Mouse (Mus musculus): Measurements from ENCODE around the gene Efnb1. TPM values are rescaled to one million over a fixed set of nuclear protein-coding genes. Genes with fewer than 3 reads are reported as not detected.

The Efnb1 gene
- polyA plus RNA-seq, 2 experiments = 36.9 to 57.5 TPM

DNA sequence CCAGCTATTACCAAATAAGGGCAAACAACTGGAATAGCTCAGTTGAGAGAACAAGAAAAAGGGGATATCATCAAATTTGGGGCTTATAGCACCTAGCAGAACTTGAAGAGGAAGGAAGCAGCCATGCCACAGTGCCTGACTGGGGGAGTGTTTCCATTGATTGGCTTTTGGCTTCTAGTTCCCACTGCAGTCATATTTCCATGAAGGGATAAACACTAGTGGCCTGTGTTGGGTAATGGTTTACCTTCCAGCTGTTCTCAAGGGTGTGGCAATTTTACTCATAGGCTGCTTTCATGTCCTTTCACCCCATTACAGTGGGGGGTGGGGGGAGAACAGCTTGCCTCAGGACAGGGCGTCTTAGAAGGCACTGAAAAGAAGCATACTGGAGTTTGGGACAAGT, 31.1 kb downstream of the Efnb1 start:
- no peaks in the 10 kb centered on the region for H3K27me3 ChIP-seq (ENCODE audit: control insufficient read depth, insufficient read depth, low read length)
- no peaks in the 10 kb centered on the region for H3K4me1 ChIP-seq (ENCODE audit: control insufficient read depth, insufficient read depth, low read length)
- H3K27ac ChIP-seq (replicated peaks; ENCODE audit: low read depth, low read length) = no peak overlapping the region
- no peak overlapping the region for H3K9ac ChIP-seq (ENCODE audit: low read depth, low read length, severe bottlenecking)
- H3K4me2 ChIP-seq (replicated peaks; ENCODE audit: low read depth, low read length, severe bottlenecking) = no peak overlapping the region
- no peak for DNase-seq (ENCODE audit: low spot score)
- H3K36me3 ChIP-seq (ENCODE audit: control insufficient read depth, insufficient read depth, low read length) = no peaks in the 10 kb centered on the region
- no peaks in the 10 kb centered on the region for H3K9me3 ChIP-seq (ENCODE audit: control insufficient read depth, low read length)
- ATAC-seq (ENCODE audit: low FRiP score, low read depth) = no peak
- H3K4me3 ChIP-seq (replicated peaks; ENCODE audit: low read length) = no peak overlapping the region
- 43% methylated on average over 1 of the region's 1 CpGs for WGBS
- no peak for TF ChIP-seq POLR2A (IDR thresholded peaks at IDR 0.05; ENCODE audit: borderline replicate concordance, extremely low read depth, insufficient read depth, insufficient read length)

DNA sequence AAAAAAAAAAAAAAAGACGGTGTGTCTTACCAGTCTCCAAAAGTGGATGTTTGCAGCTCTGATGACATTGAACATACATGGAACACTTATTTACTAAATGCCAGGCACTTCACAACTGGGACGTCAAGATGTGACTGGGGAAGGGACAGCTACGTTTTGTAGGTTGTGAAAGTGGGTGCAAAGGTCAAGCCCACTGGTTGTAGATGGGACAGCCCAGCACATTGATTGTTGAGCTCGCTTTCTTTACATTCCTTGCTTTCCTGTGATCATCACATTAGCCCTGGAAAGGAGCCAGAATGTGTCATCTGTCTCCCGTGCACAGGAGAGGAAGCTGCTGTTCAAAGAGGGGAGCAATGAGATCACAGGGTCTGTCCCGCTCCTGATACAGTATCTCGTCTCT, 31.6 kb downstream of the Efnb1 start:
- no peak overlapping the region for H3K27ac ChIP-seq (replicated peaks; ENCODE audit: low read depth, low read length)
- H3K4me1 ChIP-seq (ENCODE audit: control insufficient read depth, insufficient read depth, low read length) = no peaks in the 10 kb centered on the region
- no peaks in the 10 kb centered on the region for H3K36me3 ChIP-seq (ENCODE audit: control insufficient read depth, insufficient read depth, low read length)
- 71% methylated on average over 7 of the region's 7 CpGs for WGBS
- no peak for TF ChIP-seq POLR2A (IDR thresholded peaks at IDR 0.05; ENCODE audit: borderline replicate concordance, extremely low read depth, insufficient read depth, insufficient read length)
- H3K9me3 ChIP-seq (ENCODE audit: control insufficient read depth, low read length) = no peaks in the 10 kb centered on the region
- no peak overlapping the region for H3K4me2 ChIP-seq (replicated peaks; ENCODE audit: low read depth, low read length, severe bottlenecking)
- no peak for DNase-seq (ENCODE audit: low spot score)
- H3K27me3 ChIP-seq (ENCODE audit: control insufficient read depth, insufficient read depth, low read length) = no peaks in the 10 kb centered on the region
- no peak for ATAC-seq (ENCODE audit: low FRiP score, low read depth)
- H3K9ac ChIP-seq (ENCODE audit: low read depth, low read length, severe bottlenecking) = no peak overlapping the region
- no peak overlapping the region for H3K4me3 ChIP-seq (replicated peaks; ENCODE audit: low read length)

DNA sequence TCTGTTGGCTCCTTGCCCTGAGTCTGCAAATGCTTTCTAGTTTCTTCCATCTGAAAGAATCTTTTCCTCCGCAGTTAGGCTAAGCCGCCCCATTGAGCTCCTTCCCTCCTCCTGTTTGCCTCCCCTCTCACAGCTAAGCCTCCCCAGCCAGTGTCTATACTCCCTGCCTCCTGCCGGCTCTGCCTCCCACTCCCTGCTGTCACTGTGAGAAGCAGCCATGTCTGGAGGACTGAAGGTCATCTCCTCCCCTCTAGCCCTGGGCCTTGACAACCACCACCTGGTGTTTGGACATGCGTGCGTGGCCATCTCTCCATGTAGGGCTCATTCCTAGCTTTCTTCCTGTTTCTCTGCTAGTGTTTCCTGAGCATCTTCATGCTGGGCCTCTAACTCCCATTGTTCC, 36.4 kb downstream of the Efnb1 start:
- DNase-seq (ENCODE audit: low spot score) = no peak
- Histone ChIP-seq H3K27me3 (ENCODE audit: control insufficient read depth, insufficient read depth, low read length) (no peaks in the 10 kb centered on the region), H3K9ac (ENCODE audit: low read depth, low read length, severe bottlenecking) (no peak overlapping the region), H3K4me2 (replicated peaks; ENCODE audit: low read depth, low read length, severe bottlenecking) (no peak overlapping the region), H3K27ac (replicated peaks; ENCODE audit: low read depth, low read length) (no peak overlapping the region), H3K4me3 (replicated peaks; ENCODE audit: low read length) (no peak overlapping the region), H3K36me3 (ENCODE audit: control insufficient read depth, insufficient read depth, low read length) (no peaks in the 10 kb centered on the region), H3K9me3 (ENCODE audit: control insufficient read depth, low read length) (no peaks in the 10 kb centered on the region), H3K4me1 (ENCODE audit: control insufficient read depth, insufficient read depth, low read length) (no peaks in the 10 kb centered on the region)
- TF ChIP-seq POLR2A (IDR thresholded peaks at IDR 0.05; ENCODE audit: borderline replicate concordance, extremely low read depth, insufficient read depth, insufficient read length) = no peak
- 64% methylated on average over 5 of the region's 5 CpGs for WGBS
- no peak for ATAC-seq (ENCODE audit: low FRiP score, low read depth)

DNA sequence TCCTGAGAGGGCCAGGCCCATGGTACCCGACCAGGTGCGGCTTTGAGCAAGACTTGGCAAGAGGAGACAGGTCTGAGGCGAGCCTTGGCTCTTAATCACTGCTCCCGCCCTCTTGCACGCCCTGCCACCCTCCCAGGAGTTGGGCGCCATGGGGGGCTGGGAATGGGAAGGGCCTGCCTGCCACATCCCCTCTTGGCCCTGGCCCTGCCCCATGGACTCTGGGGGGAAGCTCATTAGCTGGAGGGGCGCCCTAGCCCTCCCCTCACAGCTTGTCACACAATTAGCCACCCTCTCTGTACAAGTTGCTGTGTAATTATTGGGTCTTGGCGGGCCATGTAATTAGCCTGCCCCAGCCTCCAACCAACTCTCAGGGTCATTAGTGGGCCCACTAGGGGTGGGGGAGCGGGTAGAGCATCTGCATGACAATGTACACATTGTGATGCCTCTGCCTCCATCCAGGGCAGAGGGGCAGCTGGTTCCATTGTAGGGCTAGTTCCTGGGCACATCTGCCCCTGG, 49.2 kb downstream of the Efnb1 start:
- Histone ChIP-seq H3K27ac (replicated peaks; ENCODE audit: low read depth, low read length) (no peak overlapping the region), H3K4me3 (replicated peaks; ENCODE audit: low read length) (no peak overlapping the region), H3K9ac (ENCODE audit: low read depth, low read length, severe bottlenecking) (no peak overlapping the region), H3K4me1 (ENCODE audit: control insufficient read depth, insufficient read depth, low read length) (no peaks in the 10 kb centered on the region), H3K36me3 (ENCODE audit: control insufficient read depth, insufficient read depth, low read length) (no peaks in the 10 kb centered on the region), H3K27me3 (ENCODE audit: control insufficient read depth, insufficient read depth, low read length) (no peaks in the 10 kb centered on the region), H3K4me2 (replicated peaks; ENCODE audit: low read depth, low read length, severe bottlenecking) (no peak overlapping the region), H3K9me3 (ENCODE audit: control insufficient read depth, low read length) (no peaks in the 10 kb centered on the region)
- 36% methylated on average over 9 of the region's 9 CpGs for WGBS
- no peak for TF ChIP-seq POLR2A (IDR thresholded peaks at IDR 0.05; ENCODE audit: borderline replicate concordance, extremely low read depth, insufficient read depth, insufficient read length)
- no peak for DNase-seq (ENCODE audit: low spot score)
- no peak for ATAC-seq (ENCODE audit: low FRiP score, low read depth)

DNA sequence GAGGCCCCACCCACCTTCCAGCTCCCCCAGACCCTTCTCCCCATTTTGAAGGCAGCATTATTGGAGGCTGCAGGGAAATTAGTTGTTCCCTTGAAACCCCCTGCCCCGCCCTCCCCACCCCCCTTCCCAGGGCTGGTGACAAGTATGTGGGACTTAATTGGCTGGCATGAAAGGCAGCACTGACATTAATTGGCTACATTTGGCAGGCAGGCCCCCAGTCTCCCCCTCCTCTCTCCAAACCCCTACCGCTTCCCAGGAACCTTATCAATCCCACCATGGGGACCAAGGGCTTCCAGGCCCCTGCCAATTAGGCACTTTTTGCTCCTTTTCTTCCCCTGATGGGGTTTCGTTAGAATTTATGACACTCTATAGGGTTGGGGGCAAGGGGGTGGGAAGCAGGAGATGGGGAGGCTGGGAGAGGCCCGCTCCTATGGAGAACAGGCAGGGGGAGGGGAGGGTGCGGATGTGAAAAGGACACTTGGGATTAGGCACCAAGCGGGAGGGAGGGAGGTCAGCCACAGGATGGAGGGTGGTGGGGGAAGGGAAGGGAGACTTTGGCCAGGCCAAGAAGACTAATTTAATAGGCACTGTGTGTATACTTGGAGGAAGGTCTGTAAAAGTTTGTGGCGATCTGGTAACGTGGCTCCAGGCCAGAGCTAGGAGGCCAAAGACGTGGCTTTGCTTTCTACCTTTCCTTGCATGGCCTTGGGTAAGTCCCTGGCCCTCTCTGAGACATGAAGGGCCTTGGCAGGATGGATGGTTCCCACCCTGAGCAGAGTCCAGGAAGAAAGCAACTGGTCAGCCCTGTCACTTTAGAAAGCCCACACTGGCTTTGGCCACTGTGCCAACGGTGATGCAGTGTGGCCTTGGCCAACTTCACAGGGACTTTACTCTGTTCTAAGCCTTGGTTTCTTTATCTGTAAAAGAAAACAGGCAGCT, 50.8 kb downstream of the Efnb1 start:
- Histone ChIP-seq H3K9ac (ENCODE audit: low read depth, low read length, severe bottlenecking) (no peak overlapping the region), H3K4me3 (replicated peaks; ENCODE audit: low read length) (no peak overlapping the region), H3K4me2 (replicated peaks; ENCODE audit: low read depth, low read length, severe bottlenecking) (no peak overlapping the region), H3K27ac (replicated peaks; ENCODE audit: low read depth, low read length) (no peak overlapping the region), H3K4me1 (ENCODE audit: control insufficient read depth, insufficient read depth, low read length) (no peaks in the 10 kb centered on the region), H3K9me3 (ENCODE audit: control insufficient read depth, low read length) (no peaks in the 10 kb centered on the region), H3K27me3 (ENCODE audit: control insufficient read depth, insufficient read depth, low read length) (no peaks in the 10 kb centered on the region), H3K36me3 (ENCODE audit: control insufficient read depth, insufficient read depth, low read length) (no peaks in the 10 kb centered on the region)
- 35% methylated on average over 9 of the region's 10 CpGs for WGBS
- no peak for TF ChIP-seq POLR2A (IDR thresholded peaks at IDR 0.05; ENCODE audit: borderline replicate concordance, extremely low read depth, insufficient read depth, insufficient read length)
- DNase-seq (ENCODE audit: low spot score) = no peak
- ATAC-seq (ENCODE audit: low FRiP score, low read depth) = no peak

Measured in limb, embryonic 14.5 days (tissue).